Mouse (Mus musculus): ENCODE data around the gene Cdc42se2.

DNA sequence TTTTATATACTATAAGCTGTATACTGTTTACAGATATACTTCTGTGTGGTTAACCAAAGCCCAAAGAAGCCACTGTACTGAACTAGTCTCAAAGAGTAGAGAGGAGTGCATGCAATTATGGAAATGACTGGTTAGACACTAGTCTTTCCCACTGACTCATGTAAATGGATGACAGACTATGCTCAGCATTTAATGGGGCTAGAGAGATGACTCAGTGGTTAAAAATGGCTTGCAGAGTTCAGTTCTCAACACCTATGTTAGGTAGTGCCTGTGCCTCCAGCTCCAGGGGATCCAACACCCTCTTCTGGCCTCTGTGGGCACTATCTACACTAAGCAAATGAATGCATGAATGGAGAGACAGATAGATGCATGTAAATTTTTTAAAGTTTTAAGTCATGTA, 38.6 kb downstream of the Cdc42se2 start:
- no peak for TF ChIP-seq CTCF (conservative IDR thresholded peaks at IDR 0.05; ENCODE audit: low read length)
- TF ChIP-seq POU5F1 (IDR thresholded peaks at IDR 0.05; ENCODE audit: borderline replicate concordance, low read length), result no peak
- no peak for TF ChIP-seq NANOG (IDR thresholded peaks at IDR 0.05; ENCODE audit: borderline replicate concordance, low read length)

All from E14TG2a.4 (cell line).